Mouse (Mus musculus): ENCODE results near the gene Tmem171.

Tmem171 gene

GRCm38 (mm10) chr13:98693316-98693715, 1.3 kb downstream of the Tmem171 start:
- DNase-seq (ENCODE audit: inconsistent ontology term): no peak

GRCm38 (mm10) chr13:98691956-98692515, 2.6 kb downstream of the Tmem171 start:
- DNase-seq (ENCODE audit: inconsistent ontology term): peak; percentile 43

- no peak for DNase-seq (ENCODE audit: inconsistent ontology term)
Measured at GRCm38 (mm10) chr13:98690886-98691285, 3.7 kb downstream of the Tmem171 start.

- no peak for DNase-seq (ENCODE audit: inconsistent ontology term)
Measured at GRCm38 (mm10) chr13:98689605-98690290, 4.9 kb downstream of the Tmem171 start.

- DNase-seq (ENCODE audit: inconsistent ontology term): no peak
Measured at GRCm38 (mm10) chr13:98687931-98688330, 6.7 kb downstream of the Tmem171 start.

- peak; percentile 33 for DNase-seq (ENCODE audit: inconsistent ontology term)
Measured at GRCm38 (mm10) chr13:98684144-98684900, 10.3 kb downstream of the Tmem171 start.

- no peak for DNase-seq (ENCODE audit: inconsistent ontology term)
Measured at GRCm38 (mm10) chr13:98683412-98683811, 11.2 kb downstream of the Tmem171 start.

- no peak for DNase-seq (ENCODE audit: inconsistent ontology term)
Measured at GRCm38 (mm10) chr13:98680470-98681060, 14.1 kb downstream of the Tmem171 start.

GRCm38 (mm10) chr13:98679631-98680041, 15.0 kb downstream of the Tmem171 start:
- DNase-seq (ENCODE audit: inconsistent ontology term): peak; percentile 85

GRCm38 (mm10) chr13:98679230-98679629, 15.4 kb downstream of the Tmem171 start:
- DNase-seq (ENCODE audit: inconsistent ontology term): no peak

- no peak for DNase-seq (ENCODE audit: inconsistent ontology term)
Measured at GRCm38 (mm10) chr13:98673922-98674321, 20.7 kb downstream of the Tmem171 start.

GRCm38 (mm10) chr13:98669296-98669695, 25.3 kb downstream of the Tmem171 start:
- no peak for DNase-seq (ENCODE audit: inconsistent ontology term)

- no peak for DNase-seq (ENCODE audit: inconsistent ontology term)
Measured at GRCm38 (mm10) chr13:98667316-98667715, 27.3 kb downstream of the Tmem171 start.

GRCm38 (mm10) chr13:98665240-98665639, 29.4 kb downstream of the Tmem171 start:
- DNase-seq (ENCODE audit: inconsistent ontology term): no peak

GRCm38 (mm10) chr13:98662173-98662675, 32.4 kb downstream of the Tmem171 start:
- DNase-seq (ENCODE audit: inconsistent ontology term): no peak

- DNase-seq (ENCODE audit: inconsistent ontology term): no peak
Measured at GRCm38 (mm10) chr13:98656034-98656471, 38.6 kb downstream of the Tmem171 start.

GRCm38 (mm10) chr13:98655346-98655745, 39.3 kb downstream of the Tmem171 start:
- DNase-seq (ENCODE audit: inconsistent ontology term): no peak

GRCm38 (mm10) chr13:98654129-98654939, 40.3 kb downstream of the Tmem171 start:
- DNase-seq (ENCODE audit: inconsistent ontology term): peak; percentile 4

- DNase-seq (ENCODE audit: inconsistent ontology term): no peak
Measured at GRCm38 (mm10) chr13:98652194-98652593, 42.4 kb downstream of the Tmem171 start.

- DNase-seq (ENCODE audit: inconsistent ontology term): no peak
Measured at GRCm38 (mm10) chr13:98651228-98651977, 43.2 kb downstream of the Tmem171 start.
